Mouse (Mus musculus) midbrain, embryonic 14.5 days (tissue): Measurements from ENCODE around the gene Ikbke. TPM values are rescaled to one million over a fixed set of nuclear protein-coding genes. Genes with fewer than 3 reads are reported as not detected.

ENCODE experiments used
- ATAC-seq: fragments of 200-750 bp; cut with Nextera tagmentation; 2 replicates; pipeline ENCODE4 v1.8.0; 2017; ENCODE audit warnings: moderate number of reproducible peaks, moderate library complexity; ENCODE audit not compliant: low FRiP score, low TSS enrichment
- DNase-seq: peaks from one replicate; pipeline ENCODE4 v3.0.0-alpha.2; 2015
- H3K27ac ChIP-seq: fragments of 300-500 bp; sonication (generic); replicated peaks from 2 replicates; pipeline ENCODE4 v1.5.1; 2014; ENCODE audit warnings: mild to moderate bottlenecking, low read depth, low read length, moderate library complexity
- H3K27me3 ChIP-seq: fragments of 300-500 bp; sonication (generic); 2 replicates; pipeline ENCODE4 v1.6.1; 2014; ENCODE audit warnings: low read length, control low read depth, mixed read lengths; ENCODE audit not compliant: control insufficient read depth, insufficient read depth
- H3K36me3 ChIP-seq: fragments of 300-500 bp; sonication (generic); 2 replicates; pipeline ENCODE4 v1.6.1; 2014; ENCODE audit warnings: low read length, control low read depth; ENCODE audit not compliant: control insufficient read depth, insufficient read depth
- H3K4me1 ChIP-seq: fragments of 300-500 bp; sonication (generic); 2 replicates; pipeline ENCODE4 v1.6.1; 2014; ENCODE audit warnings: mild to moderate bottlenecking, antibody characterized with exemption, low read length, control low read depth; ENCODE audit not compliant: control insufficient read depth, insufficient read depth
- H3K4me2 ChIP-seq: fragments of 300-500 bp; sonication (generic); 2 replicates; pipeline ENCODE4 v1.6.1; 2014; ENCODE audit warnings: mild to moderate bottlenecking, low read length, moderate library complexity
- H3K4me3 ChIP-seq: fragments of 300-500 bp; sonication (generic); replicated peaks from 2 replicates; pipeline ENCODE4 v1.5.1; 2014; ENCODE audit warnings: low read depth, low read length
- H3K9ac ChIP-seq: fragments of 300-500 bp; sonication (generic); replicated peaks from 2 replicates; pipeline ENCODE4 v1.6.1; 2014; ENCODE audit warnings: mild to moderate bottlenecking, low read length, moderate library complexity
- H3K9me3 ChIP-seq: fragments of 300-500 bp; sonication (generic); 2 replicates; pipeline ENCODE4 v1.6.1; 2016; ENCODE audit warnings: low read length, control low read depth, mixed read lengths; ENCODE audit not compliant: control insufficient read depth
- WGBS: fragments of 180-500 bp; shearing (Covaris S2); extraction: QIAGEN DNeasy Blood & Tissue Kit; methylation state at CpG from one replicate; pipeline ENCODE4 v1.1.7; 2014; 5-methylcytosine and 5-hydroxymethylcytosine counted together
- polyA plus RNA-seq: library from polyadenylated mRNA; unstranded; fragments of >200 nt; fragmentation: Nextera tagmentation; extraction: Ambion mirVana; gene quantifications from 2 replicates; pipeline ENCODE4 v1.2.1, GENCODE M21; 2014

The Ikbke gene
- polyA plus RNA-seq, 1 experiment from 2014 or later, result 0.87 TPM

DNA sequence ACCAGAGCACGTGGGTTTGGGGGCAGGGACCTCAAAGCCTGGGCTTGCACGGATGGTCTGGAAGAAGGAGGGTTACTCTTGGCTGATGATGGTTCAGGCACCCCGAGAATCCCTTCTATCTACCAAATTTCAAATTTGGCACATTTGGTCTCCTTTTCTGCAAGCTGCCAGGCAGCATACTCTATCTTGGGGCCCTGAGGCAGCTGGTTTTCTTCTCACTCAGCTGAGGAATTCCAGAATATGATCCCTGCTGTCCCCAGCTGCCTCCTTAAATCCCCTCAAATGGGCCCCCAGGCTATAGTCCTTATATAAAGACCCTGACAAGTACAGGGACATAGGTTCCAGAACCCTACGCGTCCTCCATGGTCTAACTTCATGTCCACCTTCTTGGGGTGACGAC is 66.0 kb downstream of the Ikbke start:
- Histone ChIP-seq H3K9me3 (no peaks in the 10 kb centered on the region), H3K4me2 (no peak overlapping the region), H3K27me3 (no peaks in the 10 kb centered on the region), H3K9ac (no peak overlapping the region), H3K36me3 (no peaks in the 10 kb centered on the region), H3K4me1 (no peaks in the 10 kb centered on the region), H3K27ac (no peak overlapping the region), H3K4me3 (no peak overlapping the region)
- 87% methylated on average over 6 of the region's 6 CpGs for WGBS
- ATAC-seq, result no peak
- DNase-seq, result no peak

DNA sequence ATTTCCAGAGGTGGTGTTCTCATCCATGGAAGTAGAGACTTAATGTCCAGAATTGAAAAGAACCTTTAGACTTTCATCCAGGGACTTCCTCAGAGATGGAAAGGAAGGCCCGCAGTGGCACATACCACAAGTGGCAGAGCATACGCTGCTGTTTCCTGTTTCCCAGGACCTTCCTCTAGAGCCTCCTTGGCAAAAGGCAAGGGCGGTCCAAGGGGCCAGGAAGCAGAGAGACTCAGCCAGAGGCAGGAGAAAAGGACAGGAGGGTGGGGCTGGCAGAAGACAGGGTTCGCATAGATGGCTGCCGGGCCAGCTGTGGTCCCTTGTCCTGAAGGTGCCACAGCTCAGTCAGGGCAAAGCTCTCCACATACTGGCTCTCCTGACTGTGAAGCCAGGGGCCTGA is 66.5 kb downstream of the Ikbke start:
- no peak overlapping the region for H3K27ac ChIP-seq
- no peak overlapping the region for H3K9ac ChIP-seq
- no peaks in the 10 kb centered on the region for H3K27me3 ChIP-seq
- no peaks in the 10 kb centered on the region for H3K36me3 ChIP-seq
- no peak for DNase-seq
- no peaks in the 10 kb centered on the region for H3K4me1 ChIP-seq
- no peak overlapping the region for H3K4me2 ChIP-seq
- no peak for ATAC-seq
- no peaks in the 10 kb centered on the region for H3K9me3 ChIP-seq
- H3K4me3 ChIP-seq, result no peak overlapping the region
- WGBS, result 89% methylated on average over 5 of the region's 5 CpGs

DNA sequence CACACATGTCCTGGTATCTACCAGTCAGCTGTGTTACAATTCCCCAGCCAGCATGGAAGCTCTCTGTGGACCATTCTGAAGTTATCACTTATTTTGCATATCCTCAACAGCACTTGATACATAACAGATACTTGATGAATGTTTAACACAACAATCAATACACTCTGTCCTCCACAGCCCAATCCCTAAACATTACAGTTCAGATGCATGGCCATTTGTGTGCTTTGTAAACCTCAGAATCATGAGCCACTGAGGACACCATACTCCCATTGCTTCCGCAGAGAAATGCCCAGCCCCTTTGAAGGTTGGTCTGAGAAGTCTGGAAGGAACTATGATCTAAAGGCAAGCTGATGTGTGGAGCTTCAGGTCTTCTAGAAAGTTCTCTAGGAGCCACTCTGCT is 67.8 kb downstream of the Ikbke start:
- ATAC-seq, result no peak
- no peak for DNase-seq
- H3K27ac ChIP-seq, result no peak overlapping the region
- H3K27me3 ChIP-seq, result no peaks in the 10 kb centered on the region
- H3K9ac ChIP-seq, result no peak overlapping the region
- WGBS, result 83% methylated on average over 1 of the region's 1 CpGs
- H3K9me3 ChIP-seq, result no peaks in the 10 kb centered on the region
- no peaks in the 10 kb centered on the region for H3K4me1 ChIP-seq
- H3K36me3 ChIP-seq, result no peaks in the 10 kb centered on the region
- H3K4me3 ChIP-seq, result no peak overlapping the region
- H3K4me2 ChIP-seq, result no peak overlapping the region

DNA sequence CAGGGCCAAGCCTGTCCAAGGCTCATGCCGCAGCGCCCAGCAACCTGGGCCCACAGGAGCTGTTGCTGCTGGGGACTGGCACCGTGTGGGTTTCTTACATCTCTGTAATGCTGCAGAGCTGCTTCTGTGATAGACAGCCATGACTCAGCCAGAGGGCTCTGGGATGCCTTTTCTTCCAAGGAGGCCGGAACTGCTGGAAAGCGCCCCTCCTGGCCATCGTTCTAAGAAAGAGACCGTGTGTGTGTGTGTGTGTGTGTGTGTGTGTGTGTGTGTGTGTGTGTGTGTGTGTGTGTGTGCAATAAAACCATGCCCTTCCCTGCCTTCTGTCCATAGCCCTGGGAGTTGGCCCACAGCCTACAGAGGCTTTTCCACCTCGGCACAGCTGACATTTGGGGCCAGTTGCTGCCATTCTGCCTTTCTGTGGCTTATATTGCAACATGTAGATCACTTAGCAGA is 69.4 kb downstream of the Ikbke start:
- H3K9me3 ChIP-seq, result no peaks in the 10 kb centered on the region
- no peaks in the 10 kb centered on the region for H3K27me3 ChIP-seq
- no peak overlapping the region for H3K4me2 ChIP-seq
- H3K4me3 ChIP-seq, result no peak overlapping the region
- DNase-seq, result no peak
- H3K27ac ChIP-seq, result 0 out of 2 replicates have a peak overlapping the region, but pooled peaks have one; percentile 41
- no peak overlapping the region for H3K9ac ChIP-seq
- 62% methylated on average over 8 of the region's 8 CpGs for WGBS
- no peaks in the 10 kb centered on the region for H3K4me1 ChIP-seq
- no peak for ATAC-seq
- no peaks in the 10 kb centered on the region for H3K36me3 ChIP-seq

DNA sequence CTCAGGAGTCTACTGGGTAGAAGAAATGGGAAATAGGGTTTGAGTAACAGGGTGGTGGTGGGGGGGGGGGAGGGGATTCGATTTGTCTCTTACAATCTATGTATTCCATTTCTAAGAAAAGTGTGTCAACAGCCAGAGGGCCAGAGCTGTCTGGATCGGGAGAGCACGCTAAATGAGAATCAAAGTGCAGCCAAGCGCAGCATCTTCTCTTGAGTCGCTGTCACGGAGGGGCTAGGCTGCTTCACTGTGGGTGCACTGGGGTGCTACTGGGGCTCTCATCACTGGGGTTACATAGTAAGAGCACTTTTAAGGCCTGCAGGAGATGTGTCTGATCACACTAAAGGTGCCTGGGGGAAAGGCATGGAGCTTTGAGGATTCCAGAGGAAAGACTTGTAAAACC is 70.6 kb downstream of the Ikbke start:
- Histone ChIP-seq H3K4me1 (no peaks in the 10 kb centered on the region), H3K36me3 (no peaks in the 10 kb centered on the region), H3K9me3 (no peaks in the 10 kb centered on the region), H3K9ac (no peak overlapping the region), H3K27me3 (no peaks in the 10 kb centered on the region), H3K27ac (no peak overlapping the region), H3K4me2 (no peak overlapping the region), H3K4me3 (no peak overlapping the region)
- 40% methylated on average over 6 of the region's 6 CpGs for WGBS
- DNase-seq, result no peak
- ATAC-seq, result no peak

DNA sequence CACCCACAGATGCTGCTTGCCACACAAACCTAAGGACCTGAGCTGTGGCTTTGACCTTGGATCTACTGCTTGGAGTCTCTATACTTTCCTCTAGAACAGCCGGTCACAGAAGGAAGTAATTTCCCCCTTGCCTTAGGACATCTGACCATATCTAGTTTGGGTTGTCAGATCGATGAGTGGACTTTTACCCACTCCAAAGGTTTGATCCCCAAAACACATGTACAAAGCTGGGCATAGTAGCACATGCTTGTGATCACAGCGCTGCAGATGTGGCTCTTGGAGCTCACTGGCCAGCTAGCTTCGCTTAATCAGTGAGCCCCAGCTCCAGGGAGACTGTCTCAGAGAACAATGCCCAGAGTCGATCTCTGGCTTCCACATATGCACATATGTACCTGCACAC is 71.3 kb downstream of the Ikbke start:
- WGBS, result 88% methylated on average over 5 of the region's 5 CpGs

DNA sequence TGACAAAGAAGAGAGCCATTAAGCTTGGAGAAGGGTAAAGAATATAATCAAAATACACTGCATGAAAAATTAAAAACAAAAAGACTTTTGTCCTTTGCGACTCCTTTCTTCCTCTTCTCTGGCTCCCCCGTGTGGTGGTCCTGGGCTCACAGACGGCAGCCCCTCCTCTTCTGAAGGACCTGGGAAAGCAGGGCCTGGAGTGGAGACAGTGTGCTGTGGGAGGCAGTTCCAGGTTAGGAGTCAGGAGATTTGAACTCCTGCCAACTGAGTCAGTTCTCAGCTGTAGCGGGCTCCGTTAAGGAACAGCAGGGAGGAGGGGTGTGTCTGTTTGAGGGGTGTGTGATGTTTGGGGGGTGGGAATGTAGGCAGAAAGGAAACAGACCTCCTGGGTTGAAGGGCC is 71.9 kb downstream of the Ikbke start:
- H3K27ac ChIP-seq, result no peak overlapping the region
- no peak overlapping the region for H3K9ac ChIP-seq
- peak; percentile 82 for DNase-seq
- H3K4me3 ChIP-seq, result no peak overlapping the region
- ATAC-seq, result peak; percentile 58; the same call in 1 of the 2 replicates
- 5% methylated on average over 5 of the region's 5 CpGs for WGBS
- no peaks in the 10 kb centered on the region for H3K4me1 ChIP-seq
- H3K9me3 ChIP-seq, result no peaks in the 10 kb centered on the region
- H3K36me3 ChIP-seq, result no peaks in the 10 kb centered on the region
- no peak overlapping the region for H3K4me2 ChIP-seq
- H3K27me3 ChIP-seq, result no peaks in the 10 kb centered on the region

More for the DNA sequence above, 71.3 kb downstream of the Ikbke start:
- ATAC-seq (no peak), DNase-seq (no peak)
- no peaks in the 10 kb centered on the region for H3K4me1 ChIP-seq
- H3K27ac ChIP-seq, result no peak overlapping the region
- no peaks in the 10 kb centered on the region for H3K9me3 ChIP-seq
- H3K9ac ChIP-seq, result no peak overlapping the region
- H3K27me3 ChIP-seq, result no peaks in the 10 kb centered on the region
- no peaks in the 10 kb centered on the region for H3K36me3 ChIP-seq
- H3K4me2 ChIP-seq, result no peak overlapping the region
- H3K4me3 ChIP-seq, result no peak overlapping the region

DNA sequence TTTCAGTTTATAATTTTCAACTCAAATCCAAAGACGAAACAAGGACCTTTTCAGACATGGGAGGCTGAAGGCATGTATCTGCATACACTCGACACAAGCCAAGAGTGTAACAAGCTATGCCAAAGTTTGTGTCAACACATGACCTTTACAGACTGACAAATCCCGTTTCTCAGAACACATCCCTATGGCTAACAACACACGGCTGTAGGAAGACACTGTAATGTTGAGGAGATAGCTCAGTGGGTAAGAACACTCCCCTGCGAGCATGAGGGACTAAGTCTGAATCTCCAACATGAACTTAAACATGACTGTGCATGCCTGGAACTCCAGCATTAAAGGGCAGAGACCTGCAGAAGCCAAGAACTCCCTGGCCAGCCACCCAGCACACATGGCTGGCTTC is 73.1 kb downstream of the Ikbke start:
- no peaks in the 10 kb centered on the region for H3K4me1 ChIP-seq
- no peak overlapping the region for H3K4me3 ChIP-seq
- no peaks in the 10 kb centered on the region for H3K9me3 ChIP-seq
- no peaks in the 10 kb centered on the region for H3K27me3 ChIP-seq
- no peak for ATAC-seq
- no peak overlapping the region for H3K27ac ChIP-seq
- no peaks in the 10 kb centered on the region for H3K36me3 ChIP-seq
- 87% methylated on average over 5 of the region's 5 CpGs for WGBS
- DNase-seq, result no peak
- H3K9ac ChIP-seq, result no peak overlapping the region
- H3K4me2 ChIP-seq, result no peak overlapping the region

DNA sequence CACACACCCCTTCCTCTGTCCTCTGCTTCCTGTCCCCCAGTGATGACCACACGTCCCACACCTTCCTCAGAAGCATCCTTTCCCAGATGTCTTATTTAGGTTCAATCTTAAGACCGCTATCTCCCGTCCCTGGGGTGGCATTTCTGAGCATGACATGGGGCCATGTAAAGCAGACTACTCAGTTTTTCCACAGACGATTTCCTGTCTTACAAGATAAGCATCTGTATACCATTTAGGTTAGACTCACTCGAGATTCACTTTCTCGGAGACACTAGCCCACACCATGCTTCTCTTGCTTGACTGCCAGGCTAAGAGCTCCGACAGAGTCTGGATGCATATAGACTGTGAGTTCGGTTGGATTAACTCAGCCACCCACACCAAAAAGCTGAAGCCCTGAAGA is 74.9 kb downstream of the Ikbke start:
- no peaks in the 10 kb centered on the region for H3K4me1 ChIP-seq
- no peak overlapping the region for H3K4me2 ChIP-seq
- H3K27ac ChIP-seq, result no peak overlapping the region
- H3K9ac ChIP-seq, result no peak overlapping the region
- H3K27me3 ChIP-seq, result no peaks in the 10 kb centered on the region
- DNase-seq, result no peak
- ATAC-seq, result no peak
- 88% methylated on average over 8 of the region's 8 CpGs for WGBS
- no peak overlapping the region for H3K4me3 ChIP-seq
- H3K9me3 ChIP-seq, result no peaks in the 10 kb centered on the region
- no peaks in the 10 kb centered on the region for H3K36me3 ChIP-seq
